Mouse (Mus musculus): ENCODE measurements at regions not wholly inside any gene's neighbourhood (a gene's known extent, or its start where the extent isn't known, plus 50 kb on each side); places are given as distances from the start of the nearest gene placed in this dataset.

DNA sequence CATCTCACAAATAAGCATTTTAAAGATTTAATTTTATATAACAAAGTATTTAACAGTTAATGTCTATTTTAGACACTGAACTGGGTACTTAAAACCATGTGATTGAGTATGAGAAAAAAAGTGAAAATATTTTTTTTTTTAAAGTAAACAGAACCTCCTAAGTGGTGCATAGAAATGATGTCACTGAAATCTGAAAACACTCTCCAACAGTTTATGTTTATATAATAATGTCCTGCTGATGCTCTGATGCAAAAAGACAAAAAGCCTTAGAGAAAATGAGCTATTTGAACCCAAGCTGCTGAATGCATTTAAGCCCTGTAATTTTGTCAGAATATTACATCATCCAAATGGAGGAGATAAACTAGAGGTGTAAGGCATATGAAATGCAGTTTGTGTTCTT is 3447.1 kb downstream of the 9330182O14Rik start:
- no peaks in the 10 kb centered on the region for H3K9me3 ChIP-seq (ENCODE audit: control insufficient read depth, low read length)
- H3K4me3 ChIP-seq (replicated peaks; ENCODE audit: low read length): no peak overlapping the region
- H3K4me1 ChIP-seq (ENCODE audit: control insufficient read depth, insufficient read depth, low read length): no peaks in the 10 kb centered on the region
- ATAC-seq (ENCODE audit: low FRiP score, low read depth): no peak
- H3K27me3 ChIP-seq (ENCODE audit: control insufficient read depth, insufficient read depth, low read length): no peaks in the 10 kb centered on the region
- TF ChIP-seq POLR2A (IDR thresholded peaks at IDR 0.05; ENCODE audit: borderline replicate concordance, extremely low read depth, insufficient read depth, insufficient read length): no peak
- DNase-seq (ENCODE audit: low spot score): no peak
- H3K9ac ChIP-seq (ENCODE audit: low read depth, low read length, severe bottlenecking): no peak overlapping the region
- no peak overlapping the region for H3K4me2 ChIP-seq (replicated peaks; ENCODE audit: low read depth, low read length, severe bottlenecking)
- H3K27ac ChIP-seq (replicated peaks; ENCODE audit: low read depth, low read length): no peak overlapping the region
- H3K36me3 ChIP-seq (ENCODE audit: control insufficient read depth, insufficient read depth, low read length): no peaks in the 10 kb centered on the region

- H3K27me3 ChIP-seq (ENCODE audit: control insufficient read depth, insufficient read depth, low read length): no peaks in the 10 kb centered on the region
- no peak overlapping the region for H3K4me2 ChIP-seq (replicated peaks; ENCODE audit: low read depth, low read length, severe bottlenecking)
- H3K9ac ChIP-seq (ENCODE audit: low read depth, low read length, severe bottlenecking): no peak overlapping the region
- DNase-seq (ENCODE audit: low spot score): no peak
- no peaks in the 10 kb centered on the region for H3K4me1 ChIP-seq (ENCODE audit: control insufficient read depth, insufficient read depth, low read length)
- no peak overlapping the region for H3K27ac ChIP-seq (replicated peaks; ENCODE audit: low read depth, low read length)
- TF ChIP-seq POLR2A (IDR thresholded peaks at IDR 0.05; ENCODE audit: borderline replicate concordance, extremely low read depth, insufficient read depth, insufficient read length): no peak
- no peak for ATAC-seq (ENCODE audit: low FRiP score, low read depth)
- 82% methylated on average over 4 of the region's 4 CpGs for WGBS
- H3K4me3 ChIP-seq (replicated peaks; ENCODE audit: low read length): no peak overlapping the region
- H3K9me3 ChIP-seq (ENCODE audit: control insufficient read depth, low read length): no peaks in the 10 kb centered on the region
- H3K36me3 ChIP-seq (ENCODE audit: control insufficient read depth, insufficient read depth, low read length): no peaks in the 10 kb centered on the region
Observed at GRCm38 (mm10) chr15:43585751-43586150, 3451.6 kb downstream of the 9330182O14Rik start.

- no peaks in the 10 kb centered on the region for H3K9me3 ChIP-seq (ENCODE audit: control insufficient read depth, low read length)
- H3K27me3 ChIP-seq (ENCODE audit: control insufficient read depth, insufficient read depth, low read length): no peaks in the 10 kb centered on the region
- H3K9ac ChIP-seq (ENCODE audit: low read depth, low read length, severe bottlenecking): no peak overlapping the region
- no peak for TF ChIP-seq POLR2A (IDR thresholded peaks at IDR 0.05; ENCODE audit: borderline replicate concordance, extremely low read depth, insufficient read depth, insufficient read length)
- no peak for ATAC-seq (ENCODE audit: low FRiP score, low read depth)
- no peak overlapping the region for H3K27ac ChIP-seq (replicated peaks; ENCODE audit: low read depth, low read length)
- H3K36me3 ChIP-seq (ENCODE audit: control insufficient read depth, insufficient read depth, low read length): no peaks in the 10 kb centered on the region
- no peak for DNase-seq (ENCODE audit: low spot score)
- no peak overlapping the region for H3K4me2 ChIP-seq (replicated peaks; ENCODE audit: low read depth, low read length, severe bottlenecking)
- H3K4me3 ChIP-seq (replicated peaks; ENCODE audit: low read length): no peak overlapping the region
- 63% methylated on average over 2 of the region's 2 CpGs for WGBS
- H3K4me1 ChIP-seq (ENCODE audit: control insufficient read depth, insufficient read depth, low read length): no peaks in the 10 kb centered on the region
Observed at GRCm38 (mm10) chr15:43588021-43588420, 3453.9 kb downstream of the 9330182O14Rik start.

GRCm38 (mm10) chr15:43607700-43608099 is 3473.5 kb downstream of the 9330182O14Rik start:
- Histone ChIP-seq H3K9ac (ENCODE audit: low read depth, low read length, severe bottlenecking) (no peak overlapping the region), H3K36me3 (ENCODE audit: control insufficient read depth, insufficient read depth, low read length) (no peaks in the 10 kb centered on the region), H3K9me3 (ENCODE audit: control insufficient read depth, low read length) (no peaks in the 10 kb centered on the region), H3K4me1 (ENCODE audit: control insufficient read depth, insufficient read depth, low read length) (no peaks in the 10 kb centered on the region), H3K4me2 (replicated peaks; ENCODE audit: low read depth, low read length, severe bottlenecking) (no peak overlapping the region), H3K27me3 (ENCODE audit: control insufficient read depth, insufficient read depth, low read length) (no peaks in the 10 kb centered on the region), H3K4me3 (replicated peaks; ENCODE audit: low read length) (no peak overlapping the region), H3K27ac (replicated peaks; ENCODE audit: low read depth, low read length) (no peak overlapping the region)
- ATAC-seq (ENCODE audit: low FRiP score, low read depth) (no peak), DNase-seq (ENCODE audit: low spot score) (no peak)
- 85% methylated on average over 4 of the region's 4 CpGs for WGBS
- TF ChIP-seq POLR2A (IDR thresholded peaks at IDR 0.05; ENCODE audit: borderline replicate concordance, extremely low read depth, insufficient read depth, insufficient read length): no peak

DNA sequence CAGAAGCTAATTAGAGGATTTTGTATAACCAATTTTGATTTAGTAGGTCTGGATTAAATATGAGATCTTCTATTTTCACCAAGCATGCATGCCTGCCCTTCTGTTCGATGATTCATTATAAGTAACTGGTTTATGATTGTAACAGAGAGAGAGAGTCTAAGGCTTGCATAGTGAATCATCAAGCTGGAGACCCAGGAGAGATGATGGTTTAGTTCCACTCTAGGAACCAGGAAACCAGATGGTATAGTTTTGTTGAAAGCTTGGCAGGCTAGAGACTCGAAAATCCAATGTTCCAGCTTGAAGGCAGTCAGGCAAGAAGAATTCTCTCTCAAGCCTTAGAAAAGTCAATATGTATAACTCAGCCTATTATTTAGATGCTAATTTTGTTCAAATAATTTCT is 3475.7 kb downstream of the 9330182O14Rik start:
- no peak for TF ChIP-seq POLR2A (IDR thresholded peaks at IDR 0.05; ENCODE audit: borderline replicate concordance, extremely low read depth, insufficient read depth, insufficient read length)
- no peak overlapping the region for H3K27ac ChIP-seq (replicated peaks; ENCODE audit: low read depth, low read length)

More for the DNA sequence above, 3475.7 kb downstream of the 9330182O14Rik start:
- Histone ChIP-seq H3K9ac (ENCODE audit: low read depth, low read length, severe bottlenecking) (no peak overlapping the region), H3K9me3 (ENCODE audit: control insufficient read depth, low read length) (no peaks in the 10 kb centered on the region), H3K27me3 (ENCODE audit: control insufficient read depth, insufficient read depth, low read length) (no peaks in the 10 kb centered on the region), H3K4me3 (replicated peaks; ENCODE audit: low read length) (no peak overlapping the region), H3K4me2 (replicated peaks; ENCODE audit: low read depth, low read length, severe bottlenecking) (no peak overlapping the region), H3K36me3 (ENCODE audit: control insufficient read depth, insufficient read depth, low read length) (no peaks in the 10 kb centered on the region), H3K4me1 (ENCODE audit: control insufficient read depth, insufficient read depth, low read length) (no peaks in the 10 kb centered on the region)
- ATAC-seq (ENCODE audit: low FRiP score, low read depth) (no peak), DNase-seq (ENCODE audit: low spot score) (no peak)
- 79% methylated on average over 2 of the region's 2 CpGs for WGBS
